Mouse (Mus musculus) stomach, embryonic 15.5 days (tissue): ENCODE measurements around the gene Nr1d1. TPM values are rescaled to one million over a fixed set of nuclear protein-coding genes. Genes with fewer than 3 reads are reported as not detected.

ENCODE experiments used
- ATAC-seq: fragments of 200-750 bp; cut with Nextera tagmentation; 2 replicates; pipeline ENCODE4 v1.8.0; 2017; ENCODE audit warnings: low read depth, moderate number of reproducible peaks, moderate TSS enrichment; ENCODE audit not compliant: insufficient read depth, low FRiP score
- H3K27ac ChIP-seq: fragments of 300-500 bp; sonication (generic); 2 replicates; pipeline ENCODE4 v1.5.1; 2015; ENCODE audit warnings: mild to moderate bottlenecking, inconsistent platforms
- H3K27me3 ChIP-seq: fragments of 300-500 bp; sonication (generic); replicated peaks from 2 replicates; pipeline ENCODE4 v1.6.1; 2015; ENCODE audit warnings: inconsistent platforms
- H3K36me3 ChIP-seq: fragments of 300-500 bp; sonication (generic); 2 replicates; pipeline ENCODE4 v1.6.1; 2015; ENCODE audit warnings: inconsistent platforms
- H3K4me1 ChIP-seq: fragments of 300-500 bp; sonication (generic); 2 replicates; pipeline ENCODE4 v1.6.1; 2015; ENCODE audit warnings: inconsistent platforms
- H3K4me2 ChIP-seq: fragments of 300-500 bp; sonication (generic); 2 replicates; pipeline ENCODE4 v1.6.1; 2015; ENCODE audit warnings: mild to moderate bottlenecking, inconsistent platforms
- H3K4me3 ChIP-seq: fragments of 300-500 bp; sonication (generic); replicated peaks from 2 replicates; pipeline ENCODE4 v1.5.1; 2015; ENCODE audit warnings: inconsistent platforms
- H3K9ac ChIP-seq: fragments of 300-500 bp; sonication (generic); 2 replicates; pipeline ENCODE4 v1.6.1; 2015; ENCODE audit warnings: inconsistent platforms
- H3K9me3 ChIP-seq: fragments of 300-500 bp; sonication (generic); 2 replicates; pipeline ENCODE4 v1.6.1; 2016; ENCODE audit warnings: inconsistent platforms
- WGBS: fragments of 180-500 bp; shearing (Covaris S2); methylation state at CpG from one replicate; pipeline ENCODE4 v1.1.7; 2015; 5-methylcytosine and 5-hydroxymethylcytosine counted together
- polyA plus RNA-seq: library from polyadenylated mRNA; unstranded; fragments of >200 nt; fragmentation: Nextera tagmentation; extraction: Ambion mirVana; gene quantifications from 2 replicates; pipeline ENCODE4 v1.2.1, GENCODE M21; 2015

Nr1d1 gene
- polyA plus RNA-seq, 1 experiment from 2014 or later = 2.4 TPM

DNA sequence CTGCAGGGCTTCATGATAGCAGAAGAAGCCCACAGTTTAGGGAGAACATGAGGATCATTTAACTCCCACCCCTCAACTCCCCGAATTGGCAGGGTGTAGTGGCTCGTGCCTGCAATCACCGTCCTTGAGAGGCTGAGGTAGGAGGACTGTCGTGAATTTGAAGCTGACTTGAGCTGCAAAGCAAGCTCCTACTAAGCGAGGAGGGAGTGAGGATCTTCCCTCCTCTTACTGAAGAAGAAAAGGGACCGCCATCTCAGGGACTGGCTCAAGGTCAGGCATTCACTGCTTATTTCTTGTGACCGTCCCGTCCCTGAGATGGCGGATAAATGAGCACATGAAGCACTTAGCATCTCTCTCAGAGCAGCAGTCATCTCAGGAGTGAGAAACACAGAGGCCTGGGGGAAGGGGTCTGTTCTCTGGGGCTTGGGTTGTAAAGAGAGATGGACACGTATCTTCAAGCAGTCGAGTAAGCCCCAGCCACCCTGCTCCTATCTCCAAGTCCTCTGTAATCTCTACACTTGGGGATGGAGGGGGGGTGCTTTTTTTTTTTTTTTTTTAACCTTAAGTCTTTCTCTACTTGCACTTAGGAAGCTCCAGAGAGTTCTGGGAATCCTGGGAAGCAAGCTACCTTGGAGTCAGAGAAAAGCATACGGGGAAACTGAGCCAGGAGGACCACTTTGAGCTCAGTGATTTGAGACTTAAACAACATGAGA, 1.1 kb upstream of the Nr1d1 start:
- no peak overlapping the region for H3K4me3 ChIP-seq
- H3K4me2 ChIP-seq = peak overlapping the region; percentile 83
- no peaks in the 10 kb centered on the region for H3K9me3 ChIP-seq
- no peaks in the 10 kb centered on the region for H3K27me3 ChIP-seq
- peaks cover 56% of the 10 kb centered on the region for H3K4me1 ChIP-seq
- H3K9ac ChIP-seq = 0 out of 2 replicates have a peak overlapping the region, but pooled peaks have one; percentile 3
- WGBS = 38% methylated on average over 12 of the region's 12 CpGs
- H3K36me3 ChIP-seq = no peaks in the 10 kb centered on the region
- H3K27ac ChIP-seq = peak overlapping the region; percentile 94
- ATAC-seq = no peak

- Histone ChIP-seq H3K4me3 (peak overlapping the region; percentile 36), H3K4me2 (peak overlapping the region; percentile 83), H3K27me3 (no peaks in the 10 kb centered on the region), H3K9me3 (no peaks in the 10 kb centered on the region), H3K36me3 (0 out of 2 replicates have a peak, but pooled peaks cover 3% of the 10 kb centered on the region), H3K4me1 (peaks cover 49% of the 10 kb centered on the region), H3K27ac (peak overlapping the region; percentile 94), H3K9ac (no peak overlapping the region)
- ATAC-seq = peak; percentile 70
- 3% methylated on average over 15 of the region's 15 CpGs for WGBS
These were observed 367 bp upstream of the Nr1d1 start for GRCm38 (mm10) chr11:98775348-98776051.

DNA sequence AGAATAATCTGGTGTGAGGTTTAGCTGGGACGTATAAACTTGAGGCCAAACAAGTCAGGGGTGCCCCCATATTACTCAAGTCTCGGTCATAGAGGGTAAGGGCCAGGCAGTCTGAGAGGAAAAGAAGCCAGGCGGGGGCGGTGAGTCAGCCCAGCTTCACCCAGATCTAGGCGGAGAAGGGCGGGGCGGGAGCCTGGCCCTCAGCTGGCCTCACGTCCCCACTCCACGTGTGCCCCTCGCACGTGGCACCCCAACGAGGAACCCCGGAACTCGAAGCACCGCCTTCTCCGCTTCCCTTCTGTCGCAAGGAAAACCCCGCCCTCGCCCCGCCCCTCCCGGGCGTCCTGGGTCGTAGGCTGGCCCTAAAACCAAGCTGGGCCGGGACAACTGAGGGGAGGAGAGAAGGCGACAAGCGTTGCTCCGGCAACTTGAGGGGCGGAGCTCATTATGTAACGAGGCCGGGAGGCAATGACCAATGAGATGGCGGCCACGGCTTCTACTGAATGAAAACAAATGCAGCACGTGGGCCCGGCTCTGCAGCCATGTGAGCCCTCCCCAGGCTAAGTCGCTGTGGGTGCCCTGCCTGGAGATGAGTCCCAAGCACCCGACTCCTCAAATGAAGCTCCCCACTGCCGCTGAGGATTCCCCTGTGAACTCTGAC, 1.4 kb downstream of the Nr1d1 start:
- Histone ChIP-seq H3K4me3 (peak overlapping the region; percentile 36), H3K36me3 (peaks cover 13% of the 10 kb centered on the region; the same call in 1 of the 2 replicates), H3K27me3 (no peaks in the 10 kb centered on the region), H3K9me3 (no peaks in the 10 kb centered on the region), H3K4me1 (peaks cover 54% of the 10 kb centered on the region), H3K9ac (no peak overlapping the region), H3K4me2 (peak overlapping the region; percentile 83), H3K27ac (peak overlapping the region; percentile 94)
- 1% methylated on average over 37 of the region's 37 CpGs for WGBS
- ATAC-seq = peak; percentile 86

GRCm38 (mm10) chr11:98772667-98773171, 2.4 kb downstream of the Nr1d1 start:
- H3K9me3 ChIP-seq = no peaks in the 10 kb centered on the region
- H3K9ac ChIP-seq = no peak overlapping the region
- H3K4me3 ChIP-seq = no peak overlapping the region
- peaks cover 64% of the 10 kb centered on the region for H3K4me1 ChIP-seq
- H3K27me3 ChIP-seq = no peaks in the 10 kb centered on the region
- H3K4me2 ChIP-seq = peak overlapping the region; percentile 83; the same call in 1 of the 2 replicates
- 49% methylated on average over 8 of the region's 8 CpGs for WGBS
- ATAC-seq = no peak
- H3K36me3 ChIP-seq = peaks cover 16% of the 10 kb centered on the region; the same call in 1 of the 2 replicates
- H3K27ac ChIP-seq = peak overlapping the region; percentile 79

DNA sequence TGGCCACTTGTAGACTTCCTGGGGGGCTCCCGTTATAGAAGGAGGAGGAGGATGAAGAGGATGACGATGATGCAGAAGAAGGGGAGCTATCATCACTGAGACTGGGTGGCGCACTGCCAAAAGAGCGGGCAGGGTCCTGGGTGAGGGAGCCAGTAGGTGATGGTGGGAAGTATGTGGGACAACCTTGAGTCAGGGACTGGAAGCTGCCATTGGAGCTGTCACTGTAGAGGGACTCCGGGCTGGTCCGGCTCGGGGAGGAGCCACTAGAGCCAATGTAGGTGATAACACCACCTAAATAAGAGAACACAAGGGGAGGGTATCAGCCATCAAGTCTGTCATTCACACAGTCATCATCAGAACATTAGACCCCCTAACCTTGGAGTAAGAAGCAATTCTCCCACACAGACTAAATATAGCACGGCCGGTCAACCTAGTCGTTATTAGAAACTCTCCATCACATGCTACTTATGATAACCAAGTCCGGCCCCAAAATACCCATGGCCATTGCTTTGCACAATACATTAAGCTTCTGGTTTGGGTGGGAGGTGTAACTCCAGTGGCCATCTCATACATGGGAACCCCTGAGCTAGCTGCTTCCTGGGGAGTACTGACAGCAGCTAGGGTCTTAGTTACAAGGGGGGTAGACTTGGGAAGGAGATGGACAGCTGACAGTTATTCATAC, 3.1 kb downstream of the Nr1d1 start:
- Histone ChIP-seq H3K36me3 (peaks cover 16% of the 10 kb centered on the region; the same call in 1 of the 2 replicates), H3K27me3 (no peaks in the 10 kb centered on the region), H3K4me2 (no peak overlapping the region), H3K4me1 (peaks cover 65% of the 10 kb centered on the region), H3K9me3 (no peaks in the 10 kb centered on the region), H3K9ac (no peak overlapping the region), H3K27ac (0 out of 2 replicates have a peak overlapping the region, but pooled peaks have one; percentile 79), H3K4me3 (no peak overlapping the region)
- 85% methylated on average over 11 of the region's 11 CpGs for WGBS
- no peak for ATAC-seq

DNA sequence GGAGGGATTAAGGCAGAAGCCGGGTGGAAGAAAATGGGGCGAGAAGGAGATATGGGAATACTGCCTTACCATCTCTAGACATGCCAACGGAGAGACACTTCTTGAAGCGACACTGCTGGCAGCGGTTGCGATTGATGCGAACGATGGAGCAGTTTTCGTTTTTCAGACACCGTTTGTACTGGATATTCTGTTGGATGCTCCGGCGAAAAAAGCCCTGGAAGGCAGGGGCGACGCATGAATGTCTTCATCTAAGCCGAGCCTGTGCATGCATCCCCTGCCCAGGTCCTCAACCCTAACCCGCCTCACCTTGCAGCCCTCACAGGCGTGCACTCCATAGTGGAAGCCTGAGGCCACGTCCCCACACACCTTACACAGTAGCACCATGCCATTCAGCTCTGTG, 4.0 kb downstream of the Nr1d1 start:
- H3K9me3 ChIP-seq = no peaks in the 10 kb centered on the region
- no peak overlapping the region for H3K4me2 ChIP-seq
- H3K36me3 ChIP-seq = peaks cover 16% of the 10 kb centered on the region; the same call in 1 of the 2 replicates
- H3K9ac ChIP-seq = no peak overlapping the region
- 90% methylated on average over 18 of the region's 18 CpGs for WGBS
- H3K27ac ChIP-seq = no peak overlapping the region
- H3K27me3 ChIP-seq = no peaks in the 10 kb centered on the region
- H3K4me3 ChIP-seq = no peak overlapping the region
- H3K4me1 ChIP-seq = peaks cover 65% of the 10 kb centered on the region
- no peak for ATAC-seq

GRCm38 (mm10) chr11:98770096-98770975, 4.8 kb downstream of the Nr1d1 start:
- H3K4me3 ChIP-seq = no peak overlapping the region
- H3K27ac ChIP-seq = no peak overlapping the region
- H3K36me3 ChIP-seq = peaks cover 16% of the 10 kb centered on the region; the same call in 1 of the 2 replicates
- H3K4me2 ChIP-seq = no peak overlapping the region
- H3K4me1 ChIP-seq = peaks cover 65% of the 10 kb centered on the region
- H3K27me3 ChIP-seq = no peaks in the 10 kb centered on the region
- ATAC-seq = no peak
- WGBS = 89% methylated on average over 26 of the region's 26 CpGs
- H3K9me3 ChIP-seq = no peaks in the 10 kb centered on the region
- H3K9ac ChIP-seq = no peak overlapping the region

DNA sequence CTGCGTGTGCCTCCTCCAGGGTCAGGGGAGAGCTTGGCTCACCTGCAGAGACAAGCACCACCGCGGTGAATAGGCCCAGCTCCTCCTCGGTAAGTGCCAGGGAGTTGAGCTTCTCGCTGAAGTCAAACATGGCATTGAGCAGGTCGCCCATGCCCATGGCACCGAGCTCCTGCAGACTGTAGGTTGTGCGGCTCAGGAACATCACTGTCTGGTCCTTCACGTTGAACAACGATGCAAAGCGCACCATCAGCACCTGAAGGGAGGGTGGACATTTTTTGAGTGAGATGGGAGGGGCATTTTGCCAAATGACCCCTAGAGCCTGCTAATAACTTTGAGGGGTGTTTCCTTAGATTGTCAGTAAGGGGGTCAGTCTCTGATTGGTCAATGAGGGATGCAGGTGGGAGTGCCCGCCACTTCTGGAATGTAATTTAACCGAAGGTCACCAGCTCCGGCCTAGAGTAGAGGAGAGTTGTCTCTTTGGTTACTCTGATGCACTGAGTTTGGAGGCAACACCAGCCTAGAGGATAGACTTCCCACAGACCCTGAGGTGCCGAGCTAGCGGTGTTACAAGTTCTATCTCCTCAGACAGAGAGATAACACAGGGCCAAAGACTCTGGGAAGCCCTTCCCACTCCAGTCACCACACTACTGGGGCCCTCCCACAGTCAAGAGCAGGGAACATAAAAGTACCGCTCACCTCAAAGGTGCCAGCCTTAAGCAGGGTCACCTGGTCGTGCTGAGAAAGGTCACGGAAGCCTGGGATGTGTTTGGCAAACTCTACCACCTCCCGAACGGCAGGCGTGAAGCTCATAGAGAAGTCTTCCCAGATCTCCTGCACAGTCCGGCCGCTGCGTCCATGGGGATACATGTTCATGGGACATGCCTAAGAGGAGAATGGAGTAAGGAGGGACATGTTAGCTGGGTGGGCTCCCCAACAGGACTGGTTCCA, 5.9 kb downstream of the Nr1d1 start:
- Histone ChIP-seq H3K9ac (no peak overlapping the region), H3K9me3 (no peaks in the 10 kb centered on the region), H3K4me1 (peaks cover 60% of the 10 kb centered on the region), H3K36me3 (peaks cover 22% of the 10 kb centered on the region), H3K27me3 (no peaks in the 10 kb centered on the region), H3K4me3 (no peak overlapping the region), H3K27ac (peak overlapping the region; percentile 69), H3K4me2 (peak overlapping the region; percentile 43; the same call in 1 of the 2 replicates)
- 84% methylated on average over 25 of the region's 25 CpGs for WGBS
- ATAC-seq = no peak

DNA sequence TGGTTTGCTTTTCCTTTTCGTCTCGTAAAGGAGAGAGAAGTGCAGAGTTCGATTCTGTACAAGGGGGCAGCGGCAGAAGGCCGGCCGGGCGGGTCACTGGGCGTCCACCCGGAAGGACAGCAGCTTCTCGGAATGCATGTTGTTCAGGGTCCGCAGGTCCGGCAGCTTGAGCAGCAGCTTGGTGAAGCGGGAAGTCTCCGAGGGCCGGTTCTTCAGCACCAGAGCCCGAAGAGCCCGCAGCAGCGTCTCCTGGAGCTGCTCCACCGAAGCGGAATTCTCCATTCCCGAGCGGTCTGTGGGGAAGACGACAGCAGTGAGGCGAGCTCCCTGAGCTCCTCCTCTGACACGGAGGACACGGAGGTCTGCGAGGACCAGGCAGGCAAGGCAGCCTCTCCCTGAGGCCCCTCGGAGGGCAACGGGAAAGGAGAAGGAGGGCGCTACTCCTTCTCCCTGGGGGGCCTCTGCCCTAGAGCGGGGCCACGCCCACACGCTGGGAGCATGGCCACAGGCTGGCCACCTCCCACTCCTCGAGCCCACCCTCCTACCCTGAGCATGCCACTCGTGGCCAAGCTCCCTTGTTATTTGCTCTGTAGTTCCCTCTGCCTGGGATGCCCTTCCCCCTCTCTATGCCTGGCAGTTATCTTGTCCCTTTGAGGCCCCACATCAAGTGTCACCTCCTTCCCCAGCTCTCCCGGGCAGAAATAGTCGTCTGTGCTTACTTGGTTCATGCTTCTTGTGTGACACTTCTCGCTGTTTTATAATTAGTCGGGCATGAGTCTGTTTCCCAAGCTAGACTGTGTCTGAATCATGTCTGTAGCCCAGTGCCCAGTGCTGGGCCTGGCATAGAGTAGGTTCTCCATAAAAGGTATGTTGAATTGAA, 6.8 kb downstream of the Nr1d1 start:
- H3K4me3 ChIP-seq = peak overlapping the region; percentile 11
- H3K27me3 ChIP-seq = no peaks in the 10 kb centered on the region
- H3K27ac ChIP-seq = peak overlapping the region; percentile 69
- H3K4me1 ChIP-seq = peaks cover 59% of the 10 kb centered on the region
- peak overlapping the region; percentile 43 for H3K4me2 ChIP-seq
- WGBS = 30% methylated on average over 39 of the region's 39 CpGs
- peak; percentile 15; the same call in 1 of the 2 replicates for ATAC-seq
- H3K9ac ChIP-seq = no peak overlapping the region
- peaks cover 30% of the 10 kb centered on the region for H3K36me3 ChIP-seq
- H3K9me3 ChIP-seq = no peaks in the 10 kb centered on the region
